Mouse (Mus musculus): Measurements from ENCODE around the gene Slc28a1.

Gene Slc28a1

DNA sequence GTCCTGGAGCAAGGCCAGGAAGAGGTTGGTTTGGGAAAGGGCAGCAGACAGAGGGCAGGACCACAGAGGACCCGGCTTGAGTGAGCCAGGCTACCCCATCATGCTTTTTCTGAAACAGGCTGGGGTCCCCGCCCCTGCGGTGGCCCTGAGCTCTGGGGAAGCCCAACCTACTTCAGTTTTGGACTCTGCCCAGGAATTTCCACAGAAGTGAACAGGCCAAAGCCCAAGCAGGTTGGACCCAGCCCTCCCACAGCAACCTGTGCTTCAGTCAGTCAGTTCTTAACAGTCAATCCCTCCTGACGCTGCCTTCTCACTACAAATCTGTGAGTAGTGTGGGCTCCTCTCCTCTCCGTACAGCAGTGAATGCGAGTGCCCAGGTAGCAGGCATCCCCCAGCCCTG is at the start of gene Slc28a1:
Gene Slc28a1 (plus strand): TSS at position 245 of the 400 bp plus-strand sequence.
- no peak for DNase-seq (ENCODE audit: low spot score)

DNA sequence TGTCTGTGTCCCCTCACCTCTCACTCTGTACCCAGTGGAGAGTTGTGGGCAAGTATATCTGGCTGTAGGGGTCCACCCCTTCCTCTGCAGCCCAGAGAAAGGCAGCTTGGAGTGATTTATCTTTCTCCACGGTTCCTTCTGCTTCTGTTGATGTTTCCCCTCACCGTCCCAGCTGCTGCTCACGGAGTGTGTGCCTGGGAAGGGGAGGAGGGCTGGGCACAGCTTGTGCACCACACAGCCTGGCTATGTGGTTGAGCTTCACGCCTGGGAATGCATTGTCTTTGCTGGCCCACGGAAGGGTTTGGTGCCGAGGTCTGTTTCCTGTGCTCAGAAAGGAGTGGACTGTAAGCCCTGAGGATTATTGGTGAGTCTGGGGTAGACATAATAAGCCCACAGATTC is 47.9 kb upstream of the Slc28a1 start:
- no peak for DNase-seq (ENCODE audit: low spot score)

DNA sequence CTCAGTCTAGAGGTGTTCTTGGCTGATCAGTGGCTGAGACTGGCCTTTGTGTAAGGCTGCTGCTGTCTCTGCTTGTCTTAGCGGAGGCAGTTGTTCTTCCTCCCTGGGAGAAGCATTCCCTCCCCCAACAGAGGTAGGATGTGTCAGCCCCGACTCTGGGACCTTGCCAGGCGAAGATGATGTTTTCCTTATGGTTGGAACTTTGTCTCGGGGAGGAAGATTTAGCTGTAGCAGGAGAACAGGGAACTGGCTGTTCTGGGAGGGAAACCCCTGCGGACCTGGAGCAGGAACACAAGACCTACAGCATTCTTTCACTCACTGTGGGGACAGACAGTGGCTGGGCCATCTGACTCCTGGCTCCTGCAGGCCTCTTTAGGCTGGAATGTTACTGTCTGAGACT is 42.1 kb upstream of the Slc28a1 start:
- DNase-seq (ENCODE audit: low spot score): peak; percentile 81

DNA sequence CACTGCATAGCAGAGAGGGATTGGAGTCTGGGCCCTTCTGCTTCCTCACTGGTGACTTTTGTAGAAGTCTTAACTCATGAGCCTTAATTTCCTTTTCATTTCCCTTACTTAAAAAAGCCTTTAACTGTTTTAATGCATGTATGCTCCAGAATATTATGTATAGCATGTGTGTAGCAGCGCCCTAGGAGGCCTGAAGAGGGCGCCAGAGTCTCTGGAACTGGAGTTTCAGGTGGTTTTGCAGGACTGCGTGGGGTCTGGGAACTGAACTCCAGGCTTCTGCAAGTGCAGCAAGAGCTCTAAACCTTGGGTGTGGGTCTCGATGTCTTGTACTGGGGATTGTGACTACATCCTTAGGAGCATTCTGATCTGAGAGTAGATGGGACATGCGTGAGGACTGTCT is 41.3 kb upstream of the Slc28a1 start:
- no peak for DNase-seq (ENCODE audit: low spot score)

DNA sequence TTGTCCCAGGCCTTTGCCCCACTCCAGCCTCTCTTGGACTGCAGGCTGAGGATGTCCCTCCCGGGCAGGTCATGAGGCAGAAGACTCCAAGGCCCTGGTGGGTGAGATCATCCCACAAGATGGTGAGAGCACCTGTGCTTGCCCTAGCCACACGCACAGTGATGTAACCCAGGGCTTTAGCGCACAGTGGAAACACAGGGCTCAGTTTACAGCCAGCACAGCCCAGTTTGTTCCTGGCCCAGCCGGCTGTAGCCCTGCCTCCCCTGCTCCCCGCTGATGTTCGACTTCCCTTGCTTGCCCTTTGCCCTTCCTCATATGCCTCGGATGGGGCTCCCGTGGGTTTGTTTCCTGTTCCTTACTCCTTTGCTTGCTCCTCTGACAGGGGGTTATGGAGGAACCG is 40.1 kb upstream of the Slc28a1 start:
- DNase-seq (ENCODE audit: low spot score): no peak

DNA sequence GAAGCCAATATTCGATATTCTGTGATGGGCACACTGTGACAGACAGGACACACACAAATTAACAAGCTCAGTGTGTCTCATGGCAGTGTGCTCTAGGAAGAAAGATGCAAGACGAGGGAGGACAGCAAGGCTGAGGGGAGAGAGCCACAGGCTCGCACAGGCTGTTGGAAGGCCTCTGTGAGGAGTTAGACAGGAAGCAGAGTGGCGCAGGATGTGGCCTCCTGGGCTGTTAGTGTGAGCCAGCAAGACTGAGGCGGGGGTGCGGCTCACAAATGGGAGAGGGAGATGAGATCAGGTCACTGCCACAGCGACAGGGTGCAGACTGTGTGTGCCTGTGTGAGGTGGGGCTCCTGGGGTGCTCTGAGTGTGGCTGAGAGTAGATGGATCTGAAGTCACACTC is 39.3 kb upstream of the Slc28a1 start:
- no peak for DNase-seq (ENCODE audit: low spot score)

DNA sequence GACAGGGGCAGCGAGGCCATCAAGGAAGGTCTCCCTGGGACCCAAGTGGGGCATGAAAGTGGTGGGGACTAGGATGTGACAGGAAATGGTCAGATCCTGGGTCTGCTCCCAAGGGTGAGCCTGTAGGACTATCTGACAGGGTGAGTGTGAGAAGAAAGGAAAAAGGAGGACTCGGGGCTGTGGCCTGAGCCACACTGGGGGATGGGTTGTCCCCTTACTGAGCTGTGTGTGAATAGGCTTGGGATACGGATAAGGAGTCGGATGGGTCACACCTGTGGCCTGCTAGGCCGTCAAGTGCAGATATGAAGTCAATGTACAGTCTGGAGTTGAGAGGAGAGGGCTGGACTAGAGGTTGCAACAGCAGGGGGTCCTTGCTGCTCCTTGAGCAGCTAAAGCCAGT is 38.9 kb upstream of the Slc28a1 start:
- no peak for DNase-seq (ENCODE audit: low spot score)

DNA sequence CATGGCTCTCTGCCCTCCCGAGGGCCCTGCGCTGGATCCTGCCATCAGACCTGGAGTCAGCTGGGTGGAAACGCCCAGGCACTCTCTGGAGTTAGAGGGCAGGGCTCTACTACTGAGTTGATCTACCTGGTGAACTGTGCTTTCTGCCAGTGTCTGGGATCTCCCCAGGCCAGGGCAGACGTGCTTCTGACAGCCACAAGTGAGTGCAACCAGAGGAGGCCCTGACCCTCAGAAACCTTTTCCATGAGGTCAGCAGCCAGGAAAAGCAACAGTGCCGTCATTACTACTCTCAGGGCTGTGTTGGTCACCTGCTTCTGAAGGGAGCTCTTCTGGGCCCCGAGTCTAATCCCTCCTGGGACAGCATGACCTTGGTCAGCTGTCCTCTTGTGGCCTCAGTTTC is 37.6 kb upstream of the Slc28a1 start:
- DNase-seq (ENCODE audit: low spot score): no peak

DNA sequence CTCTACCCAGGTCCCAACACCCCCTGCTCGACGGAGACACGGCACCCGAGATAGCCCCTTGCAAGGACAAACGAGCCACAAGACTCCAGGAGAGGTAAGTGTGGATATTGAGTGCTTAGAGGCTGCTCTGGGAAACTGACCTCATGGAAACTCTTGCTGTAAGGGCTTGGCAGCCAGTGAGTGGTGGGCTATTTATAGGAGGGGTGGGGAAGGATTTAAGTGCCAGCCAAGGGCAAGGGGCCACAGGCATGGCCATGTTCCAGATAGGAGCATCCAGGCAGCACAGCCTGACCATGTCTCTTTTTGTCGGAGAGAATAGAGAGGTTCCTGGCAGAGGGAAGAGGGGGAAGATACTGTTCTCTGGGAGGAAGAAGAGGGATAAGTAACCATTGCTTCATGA is 35.9 kb upstream of the Slc28a1 start:
- DNase-seq (ENCODE audit: low spot score): no peak

DNA sequence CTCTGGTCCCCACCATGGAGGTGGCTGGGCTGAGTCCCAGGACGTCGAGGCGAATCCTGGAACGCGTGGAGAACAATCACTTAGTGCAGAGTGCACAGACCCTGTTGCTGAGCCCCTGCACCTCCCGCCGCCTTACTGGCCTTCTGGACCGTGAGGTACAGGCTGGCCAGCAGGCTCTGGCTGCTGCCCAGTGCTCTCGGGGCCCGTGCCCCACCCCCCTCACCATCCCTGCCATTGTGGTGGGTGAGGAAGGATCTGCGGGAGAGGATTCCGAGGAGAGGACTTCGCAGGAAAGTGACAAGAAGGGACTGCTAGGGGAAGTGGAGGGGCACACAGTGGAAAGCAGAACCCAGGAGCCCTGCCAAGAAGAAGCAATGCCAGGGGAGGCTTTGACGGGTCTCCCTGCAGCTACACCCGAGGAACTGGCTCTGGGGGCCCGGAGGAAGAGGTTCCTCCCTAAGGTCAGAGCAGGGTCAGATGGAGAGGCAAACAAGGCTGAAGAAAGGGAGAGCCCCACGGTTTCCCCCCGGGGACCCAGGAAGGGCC is 21.1 kb upstream of the Slc28a1 start:
- DNase-seq (ENCODE audit: low spot score): no peak

DNA sequence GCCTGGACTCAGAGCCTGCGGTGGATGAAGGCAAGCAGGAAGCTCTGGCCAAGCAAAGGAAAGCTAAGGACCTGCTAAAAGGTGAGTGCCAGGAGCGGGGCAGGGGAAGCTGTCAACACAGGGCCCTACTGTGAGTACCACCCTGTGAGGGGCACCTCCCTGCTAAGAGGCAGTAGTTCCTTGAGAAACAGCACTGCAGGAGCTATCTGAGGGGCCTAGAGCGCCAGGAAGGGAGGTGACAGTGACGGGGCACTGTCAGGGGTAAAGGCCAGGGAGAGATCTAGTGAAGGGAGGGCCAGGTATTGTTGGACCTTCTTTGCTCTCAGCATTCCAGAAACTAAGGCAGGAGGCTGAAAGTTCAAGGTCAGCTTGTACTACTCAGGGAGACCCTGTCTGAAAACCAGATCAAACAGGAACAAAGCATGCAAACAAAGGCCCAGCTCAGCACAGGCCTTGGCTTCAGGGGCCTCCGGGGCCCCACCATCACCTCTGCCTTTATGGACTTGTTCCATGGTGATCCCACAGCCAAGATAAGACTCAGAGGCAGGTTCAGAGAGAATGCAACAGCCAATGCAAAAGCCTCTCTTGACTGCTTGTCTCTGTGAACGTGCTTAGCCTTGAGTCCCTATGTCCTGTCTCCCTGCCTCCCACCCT is 20.4 kb upstream of the Slc28a1 start:
- no peak for DNase-seq (ENCODE audit: low spot score)

DNA sequence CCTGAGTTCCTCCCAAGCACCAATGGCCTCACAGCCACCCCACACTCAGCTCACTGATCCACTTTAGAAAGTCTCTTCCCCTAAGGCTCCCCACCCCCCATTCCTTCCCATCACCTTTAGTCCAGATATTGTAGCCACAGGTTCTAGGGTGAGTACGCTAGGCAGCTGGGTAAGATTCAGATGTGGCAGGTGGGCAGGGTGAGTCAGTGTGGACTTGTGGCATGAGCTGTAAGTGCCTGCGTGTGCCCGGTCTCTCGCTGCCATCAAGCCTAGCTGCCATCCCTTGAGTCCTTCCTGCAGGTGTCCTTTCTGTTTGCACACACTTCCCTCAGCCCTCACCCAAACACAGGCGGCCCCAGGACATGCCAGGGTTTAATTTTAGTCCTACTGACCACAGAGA is 14.3 kb upstream of the Slc28a1 start:
- no peak for DNase-seq (ENCODE audit: low spot score)

DNA sequence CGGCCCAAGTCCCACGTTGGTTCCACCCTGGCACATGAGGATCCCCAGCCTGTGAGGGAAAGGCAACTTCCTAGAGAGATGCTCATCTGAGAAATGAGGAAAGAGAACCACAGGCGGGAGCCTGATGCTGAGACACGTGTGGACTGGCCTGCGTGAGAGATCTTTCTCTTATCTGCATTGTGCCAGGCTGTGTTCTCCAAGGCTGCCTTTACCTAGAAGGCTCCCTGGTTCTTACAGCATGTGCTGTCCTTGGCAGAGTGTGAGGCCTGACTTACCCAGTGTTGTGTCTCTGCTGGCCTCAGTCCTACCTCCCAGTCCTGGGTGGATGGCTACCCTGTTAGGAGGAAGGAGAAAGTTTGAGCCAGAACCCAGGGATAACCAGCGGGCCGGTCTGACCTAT is 11.7 kb upstream of the Slc28a1 start:
- no peak for DNase-seq (ENCODE audit: low spot score)

DNA sequence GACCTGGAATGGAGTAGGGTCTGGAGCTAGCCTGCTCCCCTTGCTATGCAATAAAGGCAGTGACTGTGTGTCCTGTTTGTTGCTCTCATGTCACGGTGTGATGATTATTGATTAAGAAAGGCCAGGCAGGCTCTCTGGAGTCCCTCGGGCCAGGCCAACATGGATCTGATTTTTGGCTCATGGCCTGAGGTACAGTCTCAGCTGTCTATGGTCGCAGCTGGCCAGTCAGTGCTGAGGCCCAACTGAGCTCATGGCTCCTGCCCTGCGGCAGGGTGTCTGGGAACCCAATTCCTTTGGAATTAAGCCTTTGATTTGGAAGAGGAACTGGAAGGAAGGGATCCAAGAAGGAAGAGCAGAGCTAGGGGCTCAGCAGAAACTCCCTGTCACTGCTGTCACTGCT is 9.1 kb upstream of the Slc28a1 start:
- no peak for DNase-seq (ENCODE audit: low spot score)

DNA sequence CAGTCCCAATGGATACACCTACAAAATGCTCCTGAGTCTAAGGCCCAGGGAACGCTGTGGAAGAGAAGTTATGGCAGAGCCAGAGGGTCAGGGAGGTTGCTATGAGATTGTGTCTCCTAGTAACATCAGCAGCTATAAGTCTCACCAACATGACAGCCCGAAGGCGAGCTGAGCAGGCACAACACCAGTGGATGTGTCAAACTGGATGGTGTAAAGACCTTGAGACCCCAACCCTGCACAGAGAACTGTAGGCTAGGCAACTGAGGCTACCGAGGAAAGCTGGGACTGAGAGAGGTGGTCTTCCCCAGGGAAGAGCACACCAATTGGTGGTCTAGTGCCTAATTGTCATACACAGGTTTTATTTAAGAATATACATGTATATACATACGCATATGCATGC is 6.4 kb upstream of the Slc28a1 start:
- DNase-seq (ENCODE audit: low spot score): no peak

DNA sequence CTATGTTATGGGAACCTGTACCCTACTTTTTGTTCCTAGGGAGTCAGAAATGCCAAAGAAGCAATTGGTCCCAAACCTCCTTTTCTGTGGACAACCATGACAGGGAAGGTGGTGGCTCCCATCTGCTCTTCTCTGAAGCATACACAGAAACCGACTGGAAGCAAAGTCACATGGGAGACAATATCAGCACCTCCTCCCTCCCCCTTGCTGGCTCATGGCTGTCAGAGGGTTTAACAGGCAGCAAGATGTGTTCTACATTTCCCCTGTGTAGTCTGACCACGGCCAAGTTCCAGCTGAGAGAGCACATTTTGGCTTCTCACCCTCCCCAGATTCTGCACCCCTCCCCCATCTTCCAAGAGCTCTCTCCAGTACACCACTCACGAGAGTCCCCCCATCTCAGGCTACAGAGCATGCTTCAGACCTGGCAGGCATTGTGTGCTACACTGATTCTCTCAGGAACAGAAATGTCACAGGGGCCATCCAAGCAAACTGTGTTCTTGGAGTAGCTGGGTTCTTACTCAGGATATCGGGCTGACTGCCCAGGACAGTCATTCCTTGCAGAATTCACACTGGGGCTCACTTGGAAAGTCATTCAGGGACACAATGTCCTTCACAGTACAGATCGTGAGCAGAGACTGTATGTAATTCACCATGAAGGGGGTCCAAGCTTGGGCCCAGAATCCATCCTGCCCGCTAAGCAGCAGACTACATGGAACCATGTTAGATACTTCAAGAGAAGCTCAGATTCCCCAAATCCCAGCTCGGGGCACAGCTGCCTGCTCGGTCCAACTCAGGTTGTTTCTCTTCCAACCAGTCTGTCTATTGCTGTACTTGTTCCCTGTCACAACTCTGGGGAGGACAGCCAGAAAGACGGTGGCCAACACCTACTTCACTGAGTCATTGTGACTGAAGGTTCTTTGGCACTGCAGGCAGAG is 4.6 kb upstream of the Slc28a1 start:
- peak; percentile 67 for DNase-seq (ENCODE audit: low spot score)

DNA sequence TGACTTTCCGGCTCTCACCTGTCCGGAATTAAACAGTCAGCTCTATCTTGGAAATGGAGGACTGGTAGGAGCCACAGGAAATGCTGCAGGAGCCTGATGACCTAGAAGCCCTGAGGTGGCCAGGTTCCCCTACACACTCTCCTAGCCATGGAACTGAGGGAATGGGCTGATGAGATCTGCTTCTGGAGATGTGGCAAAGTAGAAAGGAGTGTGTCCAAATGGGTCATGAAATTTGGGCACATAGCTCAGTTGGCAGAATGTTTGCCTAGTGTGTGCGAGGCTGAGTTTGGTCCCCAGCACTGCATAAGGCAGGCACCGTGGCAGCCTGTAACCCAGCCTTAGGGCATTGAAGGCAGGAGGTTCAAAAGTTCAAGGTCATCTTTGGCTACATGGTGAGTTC is 3.8 kb upstream of the Slc28a1 start:
- DNase-seq (ENCODE audit: low spot score): no peak

DNA sequence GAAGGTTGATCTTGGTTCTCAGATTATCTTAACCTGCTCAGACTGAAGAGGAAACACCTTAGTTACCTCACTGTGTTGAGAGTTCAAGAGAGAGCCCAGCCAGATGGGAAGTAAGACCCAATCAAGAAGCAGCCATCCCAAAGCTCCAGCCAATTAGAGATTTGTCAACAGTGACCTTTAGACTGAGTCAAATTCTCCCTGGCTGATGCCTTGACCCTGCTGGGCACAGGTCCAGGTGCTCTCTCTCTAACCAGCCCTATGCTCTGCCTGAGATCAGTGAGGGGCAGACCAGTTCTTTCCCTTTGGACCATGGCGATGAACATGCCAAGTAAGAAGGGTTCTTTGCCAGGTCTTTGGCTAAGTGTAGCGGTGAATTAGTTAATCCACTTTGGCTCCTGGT is 2.9 kb upstream of the Slc28a1 start:
- DNase-seq (ENCODE audit: low spot score): no peak

DNA sequence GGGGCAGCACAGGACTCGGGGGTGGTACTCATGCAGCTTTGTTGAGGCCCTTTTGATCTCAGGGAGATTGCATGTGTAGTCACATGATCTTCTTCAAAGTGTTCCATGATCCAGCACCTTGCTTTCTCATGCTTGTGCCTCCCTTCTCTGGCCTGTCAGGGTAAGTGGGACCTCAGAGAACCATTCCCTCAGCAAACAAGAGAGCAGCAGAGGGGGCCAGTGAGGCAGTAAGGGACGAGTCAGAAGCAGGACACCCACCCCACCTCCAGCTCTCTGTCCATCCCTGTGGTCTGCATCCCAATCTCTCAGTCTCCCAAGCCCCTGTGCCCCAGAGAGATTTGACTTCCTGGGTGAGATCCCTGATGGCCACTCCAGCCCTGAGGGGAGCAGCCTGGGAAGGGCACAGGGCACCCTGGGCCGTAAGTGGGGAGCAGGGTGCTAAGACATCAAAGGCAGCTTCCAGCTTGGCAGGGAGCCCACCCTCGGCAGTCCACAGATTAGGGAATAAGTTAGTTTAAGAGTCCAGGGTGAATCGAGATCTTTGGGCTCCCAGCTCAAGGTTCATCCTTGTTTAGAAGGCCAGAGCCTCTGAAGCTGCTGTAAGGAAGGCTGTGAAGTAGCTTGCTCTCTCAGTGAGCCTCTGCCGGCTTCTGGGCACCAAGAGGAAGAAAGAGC is 1.8 kb upstream of the Slc28a1 start:
- peak; percentile 60 for DNase-seq (ENCODE audit: low spot score)

DNA sequence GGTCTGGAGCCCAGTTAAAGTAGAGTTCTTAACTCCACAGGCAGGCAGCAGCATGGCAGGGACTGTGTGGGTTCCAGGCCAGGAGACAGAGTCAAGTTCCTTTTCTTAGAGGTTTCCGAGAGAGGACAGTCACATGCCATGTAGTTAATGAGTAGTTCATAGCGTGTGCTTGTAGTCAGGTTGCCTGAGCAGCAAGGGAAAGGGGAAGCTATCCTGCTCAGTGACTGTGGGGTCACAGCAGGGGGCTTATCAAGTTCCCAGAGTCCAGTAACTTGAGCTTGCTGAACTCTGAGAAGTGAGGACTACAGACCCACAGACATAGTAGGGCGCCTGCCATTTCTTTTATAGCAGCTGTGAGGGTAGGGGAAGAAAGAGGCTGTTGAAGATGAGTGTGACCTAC is 6.5 kb downstream of the Slc28a1 start:
- DNase-seq (ENCODE audit: low spot score): no peak

DNA sequence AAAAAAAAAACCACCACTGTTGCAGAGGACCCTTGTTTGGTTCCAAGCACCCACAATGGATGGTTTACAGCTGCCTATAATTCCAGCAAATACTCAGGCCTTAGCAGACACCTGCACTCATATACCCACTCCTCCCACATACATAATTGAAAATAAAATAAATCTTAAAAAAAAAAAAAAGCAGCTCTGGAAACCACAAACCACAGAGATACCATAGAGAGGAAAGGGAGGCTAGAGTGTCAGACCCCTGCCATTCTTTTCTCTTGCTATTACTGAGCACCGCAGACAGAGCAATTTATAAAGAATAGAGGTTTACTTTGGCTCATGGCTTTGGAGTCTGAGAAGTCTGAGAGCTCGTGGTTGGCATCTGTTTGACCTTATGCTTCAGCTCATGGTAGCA is 8.2 kb downstream of the Slc28a1 start:
- DNase-seq (ENCODE audit: low spot score): no peak

DNA sequence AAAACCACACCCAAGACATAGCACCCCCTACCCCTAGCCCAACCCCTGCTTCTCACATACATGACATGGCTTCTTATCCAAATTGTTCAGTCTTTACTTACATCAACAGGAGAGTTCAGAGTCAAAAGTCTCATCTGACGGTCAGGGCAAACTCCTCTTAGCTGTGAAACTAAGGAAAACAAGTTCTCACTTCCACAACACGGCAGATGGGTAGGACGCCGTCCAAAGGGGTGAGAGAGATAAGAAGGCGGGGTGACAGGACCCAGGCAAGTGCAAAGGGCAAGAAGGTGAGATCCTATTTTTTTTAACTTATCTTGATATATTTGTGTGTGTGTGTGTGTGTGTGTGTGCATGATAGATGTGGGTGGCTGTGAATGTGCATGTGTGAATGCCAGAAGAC is 9.0 kb downstream of the Slc28a1 start:
- DNase-seq (ENCODE audit: low spot score): no peak

DNA sequence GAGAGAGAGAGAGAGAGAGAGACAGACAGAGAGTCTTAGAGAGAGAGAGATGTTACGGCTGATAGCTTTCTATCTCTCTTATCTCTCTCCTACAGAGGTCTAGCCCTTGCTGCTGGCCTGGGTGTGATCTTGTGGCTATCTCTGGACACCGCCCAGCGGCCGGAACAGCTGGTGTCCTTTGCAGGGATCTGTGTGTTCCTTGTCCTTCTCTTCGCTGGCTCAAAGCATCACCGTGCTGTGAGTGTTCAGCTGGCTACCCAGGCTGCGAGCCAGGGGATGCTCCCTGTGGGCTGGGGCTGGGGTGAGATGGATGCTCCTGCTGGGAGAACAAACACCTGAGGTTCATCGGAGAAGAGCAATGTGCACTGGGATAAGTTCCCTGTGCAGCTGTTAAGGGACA is 10.2 kb downstream of the Slc28a1 start:
- peak; percentile 65 for DNase-seq (ENCODE audit: low spot score)

Measured in testis, postnatal 10 days (tissue).